Mouse (Mus musculus): ENCODE data around the gene Gabrb1. TPM values are rescaled to one million over a fixed set of nuclear protein-coding genes. Genes with fewer than 3 reads are reported as not detected.

Gene Gabrb1
- polyA plus RNA-seq, 1 experiment from 2014 or later = 32.2 TPM

DNA sequence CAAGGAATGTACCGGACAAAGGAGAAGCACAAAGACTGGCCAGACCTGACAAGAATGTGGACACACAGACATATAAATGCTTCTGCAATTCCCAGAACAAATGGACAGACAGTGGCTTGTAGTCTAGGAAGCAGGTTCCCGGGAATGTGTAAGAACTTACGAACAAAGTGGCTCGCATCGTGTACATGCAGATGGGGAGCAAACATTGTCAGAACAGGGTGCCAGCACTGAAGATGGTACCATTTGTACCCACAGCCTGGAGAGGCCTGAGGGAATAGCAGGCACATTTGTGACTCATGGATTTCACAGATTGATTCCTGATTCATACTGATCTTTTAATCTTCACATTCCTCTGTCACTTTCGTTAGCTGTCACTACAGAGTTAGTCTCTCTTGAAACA lies 103.2 kb downstream of the Gabrb1 start:
- 95% methylated on average over 6 of the region's 6 CpGs for WGBS
- no peaks in the 10 kb centered on the region for H3K27me3 ChIP-seq (ENCODE audit: control insufficient read depth, insufficient read depth, low read length)
- H3K4me3 ChIP-seq (ENCODE audit: low read depth, low read length) = no peak overlapping the region
- H3K4me2 ChIP-seq (ENCODE audit: low read depth, low read length) = no peak overlapping the region
- H3K27ac ChIP-seq (ENCODE audit: low read depth, low read length) = no peak overlapping the region
- H3K4me1 ChIP-seq (ENCODE audit: control insufficient read depth, insufficient read depth, low read length) = no peaks in the 10 kb centered on the region
- no peaks in the 10 kb centered on the region for H3K36me3 ChIP-seq (ENCODE audit: control insufficient read depth, insufficient read depth, low read length)
- no peak overlapping the region for H3K9ac ChIP-seq (replicated peaks; ENCODE audit: low read depth, low read length)
- H3K9me3 ChIP-seq (ENCODE audit: control insufficient read depth, low read length) = no peaks in the 10 kb centered on the region
- no peak for ATAC-seq (ENCODE audit: low read depth)

DNA sequence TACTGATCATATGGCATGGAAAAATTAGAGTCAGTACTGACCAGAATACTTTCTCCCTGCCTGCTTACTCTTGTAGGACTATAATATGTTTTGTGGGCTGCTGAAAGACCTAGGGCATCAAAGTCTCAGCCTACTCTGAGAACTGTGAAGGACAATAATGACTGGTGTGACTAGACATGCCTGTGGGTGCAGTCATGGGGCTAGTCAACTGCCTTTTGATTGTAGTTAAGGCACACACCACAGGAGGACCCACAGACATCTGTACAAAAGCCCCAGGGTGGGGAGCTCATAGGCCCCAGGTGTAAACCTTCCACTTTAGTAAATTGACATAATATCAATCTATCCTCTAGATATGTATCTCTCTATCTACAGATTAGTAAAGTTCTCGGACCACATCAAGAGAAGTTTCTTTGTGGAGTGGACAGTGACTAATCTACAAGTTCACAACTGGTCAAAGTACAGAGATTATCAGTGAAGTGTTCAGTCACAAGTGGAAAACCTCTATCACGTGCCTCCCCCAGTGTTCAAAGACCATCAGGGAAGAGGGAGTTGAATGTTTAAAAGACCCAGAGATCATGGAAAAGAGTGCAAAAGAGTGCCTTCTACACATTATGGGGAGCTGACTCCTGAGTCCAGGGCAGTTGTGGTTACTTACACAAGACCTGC lies 123.7 kb downstream of the Gabrb1 start:
- no peak for ATAC-seq (ENCODE audit: low read depth)
- no peaks in the 10 kb centered on the region for H3K4me1 ChIP-seq (ENCODE audit: control insufficient read depth, insufficient read depth, low read length)
- H3K9me3 ChIP-seq (ENCODE audit: control insufficient read depth, low read length) = no peaks in the 10 kb centered on the region
- no peak overlapping the region for H3K4me3 ChIP-seq (ENCODE audit: low read depth, low read length)
- H3K27me3 ChIP-seq (ENCODE audit: control insufficient read depth, insufficient read depth, low read length) = no peaks in the 10 kb centered on the region
- H3K9ac ChIP-seq (replicated peaks; ENCODE audit: low read depth, low read length) = no peak overlapping the region
- no peak overlapping the region for H3K27ac ChIP-seq (ENCODE audit: low read depth, low read length)
- WGBS = 95% methylated on average over 2 of the region's 2 CpGs
- no peaks in the 10 kb centered on the region for H3K36me3 ChIP-seq (ENCODE audit: control insufficient read depth, insufficient read depth, low read length)
- no peak overlapping the region for H3K4me2 ChIP-seq (ENCODE audit: low read depth, low read length)

DNA sequence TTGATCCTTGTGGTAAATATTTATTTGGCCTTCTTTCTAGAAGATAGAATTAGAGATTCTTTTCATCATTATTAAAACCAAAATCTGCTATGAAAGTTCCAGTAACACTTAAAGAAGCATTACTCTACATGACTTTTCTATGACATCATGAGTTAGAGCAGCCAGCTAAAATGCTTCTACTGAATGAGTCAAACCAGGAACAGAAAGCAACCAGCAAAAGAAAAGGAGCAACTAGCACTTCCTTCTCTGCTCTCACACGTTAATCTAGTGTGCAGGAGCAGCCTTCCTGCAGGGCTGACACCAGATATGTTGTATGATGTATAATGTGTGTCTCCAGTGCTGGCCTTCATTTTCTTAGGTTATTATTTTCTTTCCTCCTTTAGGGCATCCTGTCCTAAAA lies 164.9 kb downstream of the Gabrb1 start:
- Histone ChIP-seq H3K36me3 (ENCODE audit: control insufficient read depth, insufficient read depth, low read length) (no peaks in the 10 kb centered on the region), H3K4me1 (ENCODE audit: control insufficient read depth, insufficient read depth, low read length) (no peaks in the 10 kb centered on the region), H3K9me3 (ENCODE audit: control insufficient read depth, low read length) (no peaks in the 10 kb centered on the region), H3K27me3 (ENCODE audit: control insufficient read depth, insufficient read depth, low read length) (no peaks in the 10 kb centered on the region), H3K27ac (ENCODE audit: low read depth, low read length) (no peak overlapping the region), H3K4me2 (ENCODE audit: low read depth, low read length) (no peak overlapping the region), H3K4me3 (ENCODE audit: low read depth, low read length) (no peak overlapping the region), H3K9ac (replicated peaks; ENCODE audit: low read depth, low read length) (no peak overlapping the region)
- no peak for ATAC-seq (ENCODE audit: low read depth)
- WGBS = 67% methylated on average over 1 of the region's 1 CpGs

DNA sequence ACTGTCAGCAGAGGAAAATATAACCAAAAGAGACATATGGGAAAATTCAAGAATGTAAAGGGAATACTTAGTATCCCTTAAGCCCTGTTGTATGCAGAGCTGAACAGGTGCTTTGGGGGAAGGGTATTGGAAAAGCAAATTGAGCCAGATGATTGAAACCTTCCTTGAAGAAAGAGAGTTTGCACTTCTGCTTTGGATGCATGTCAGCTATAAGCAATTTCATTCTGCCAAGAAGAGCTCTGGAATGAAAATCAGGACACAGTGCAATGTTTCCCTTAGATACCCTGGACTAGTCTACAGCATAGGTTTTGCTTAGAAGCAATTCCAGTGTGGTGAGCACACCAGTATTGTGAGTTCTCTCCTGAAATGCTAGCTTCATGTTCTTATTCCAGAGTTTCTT lies 170.4 kb downstream of the Gabrb1 start:
- Histone ChIP-seq H3K4me3 (ENCODE audit: low read depth, low read length) (no peak overlapping the region), H3K4me2 (ENCODE audit: low read depth, low read length) (no peak overlapping the region), H3K36me3 (ENCODE audit: control insufficient read depth, insufficient read depth, low read length) (no peaks in the 10 kb centered on the region), H3K27me3 (ENCODE audit: control insufficient read depth, insufficient read depth, low read length) (no peaks in the 10 kb centered on the region), H3K4me1 (ENCODE audit: control insufficient read depth, insufficient read depth, low read length) (no peaks in the 10 kb centered on the region), H3K27ac (ENCODE audit: low read depth, low read length) (no peak overlapping the region), H3K9me3 (ENCODE audit: control insufficient read depth, low read length) (no peaks in the 10 kb centered on the region), H3K9ac (replicated peaks; ENCODE audit: low read depth, low read length) (no peak overlapping the region)
- no peak for ATAC-seq (ENCODE audit: low read depth)

DNA sequence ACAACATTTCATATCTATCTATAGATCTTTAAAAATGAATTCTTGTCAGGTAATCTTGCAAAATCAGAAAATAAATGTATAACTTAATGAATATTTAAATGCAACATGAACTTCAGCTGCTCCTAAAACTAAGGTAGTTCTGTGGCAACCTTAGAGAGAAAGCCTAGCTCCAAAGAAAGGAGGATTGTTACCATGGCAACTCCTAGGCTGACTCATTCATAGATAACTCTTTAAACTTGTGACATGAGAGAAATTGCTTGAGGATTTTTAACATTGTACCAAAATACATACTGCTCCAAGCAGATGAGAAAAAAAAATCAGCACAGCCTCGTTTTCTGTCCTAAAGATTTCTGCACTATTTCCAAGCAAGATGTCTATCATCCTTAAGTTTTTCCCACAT lies 171.1 kb downstream of the Gabrb1 start:
- Histone ChIP-seq H3K4me2 (ENCODE audit: low read depth, low read length) (no peak overlapping the region), H3K27me3 (ENCODE audit: control insufficient read depth, insufficient read depth, low read length) (no peaks in the 10 kb centered on the region), H3K9me3 (ENCODE audit: control insufficient read depth, low read length) (no peaks in the 10 kb centered on the region), H3K4me3 (ENCODE audit: low read depth, low read length) (no peak overlapping the region), H3K4me1 (ENCODE audit: control insufficient read depth, insufficient read depth, low read length) (no peaks in the 10 kb centered on the region), H3K36me3 (ENCODE audit: control insufficient read depth, insufficient read depth, low read length) (no peaks in the 10 kb centered on the region), H3K27ac (ENCODE audit: low read depth, low read length) (no peak overlapping the region), H3K9ac (replicated peaks; ENCODE audit: low read depth, low read length) (no peak overlapping the region)
- no peak for ATAC-seq (ENCODE audit: low read depth)
- 74% methylated on average over 1 of the region's 1 CpGs for WGBS

DNA sequence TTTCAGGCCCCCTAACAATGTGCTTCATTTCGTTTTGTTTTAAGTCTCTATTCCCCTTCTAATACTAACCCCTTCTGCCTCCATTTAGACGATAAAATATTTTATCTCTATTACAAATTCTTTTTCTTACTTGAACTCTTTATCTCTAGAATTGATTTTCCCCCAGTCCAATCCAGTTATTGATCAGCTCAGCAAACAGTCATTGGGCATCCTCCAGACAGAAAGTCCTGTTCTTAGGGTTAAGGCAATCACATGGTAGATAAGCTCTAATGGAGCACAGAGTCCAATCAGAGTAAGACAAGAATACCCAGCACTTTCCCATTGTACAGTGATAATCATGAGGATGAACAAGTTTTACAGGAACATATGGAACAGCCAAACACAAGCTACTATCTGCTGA lies 172.4 kb downstream of the Gabrb1 start:
- no peak for ATAC-seq (ENCODE audit: low read depth)
- Histone ChIP-seq H3K4me2 (ENCODE audit: low read depth, low read length) (no peak overlapping the region), H3K9me3 (ENCODE audit: control insufficient read depth, low read length) (no peaks in the 10 kb centered on the region), H3K27me3 (ENCODE audit: control insufficient read depth, insufficient read depth, low read length) (no peaks in the 10 kb centered on the region), H3K27ac (ENCODE audit: low read depth, low read length) (no peak overlapping the region), H3K36me3 (ENCODE audit: control insufficient read depth, insufficient read depth, low read length) (no peaks in the 10 kb centered on the region), H3K4me3 (ENCODE audit: low read depth, low read length) (no peak overlapping the region), H3K9ac (replicated peaks; ENCODE audit: low read depth, low read length) (no peak overlapping the region), H3K4me1 (ENCODE audit: control insufficient read depth, insufficient read depth, low read length) (no peaks in the 10 kb centered on the region)
- 90% methylated on average over 2 of the region's 2 CpGs for WGBS

DNA sequence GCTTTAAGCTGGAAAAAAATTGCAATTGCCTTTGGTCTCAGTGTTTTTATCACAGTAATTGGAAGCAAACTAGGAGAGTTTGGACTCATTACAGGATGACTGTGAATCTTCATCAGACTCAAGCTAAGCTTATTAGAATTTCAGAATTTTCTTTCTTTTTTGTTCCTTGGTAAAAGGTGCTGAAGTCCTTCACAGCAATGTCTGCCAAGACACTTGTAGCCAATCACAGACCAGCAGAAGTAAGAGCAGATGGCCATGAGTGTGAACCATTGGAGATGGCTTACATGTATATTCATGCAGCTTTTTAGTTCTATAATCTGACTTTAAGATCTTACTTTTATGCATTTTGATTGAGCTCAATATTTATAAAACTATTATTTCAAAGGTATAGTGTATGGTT lies 184.3 kb downstream of the Gabrb1 start:
- no peaks in the 10 kb centered on the region for H3K9me3 ChIP-seq (ENCODE audit: control insufficient read depth, low read length)
- no peaks in the 10 kb centered on the region for H3K36me3 ChIP-seq (ENCODE audit: control insufficient read depth, insufficient read depth, low read length)
- no peak overlapping the region for H3K4me2 ChIP-seq (ENCODE audit: low read depth, low read length)
- no peak for ATAC-seq (ENCODE audit: low read depth)
- H3K4me1 ChIP-seq (ENCODE audit: control insufficient read depth, insufficient read depth, low read length) = no peaks in the 10 kb centered on the region
- no peaks in the 10 kb centered on the region for H3K27me3 ChIP-seq (ENCODE audit: control insufficient read depth, insufficient read depth, low read length)
- H3K4me3 ChIP-seq (ENCODE audit: low read depth, low read length) = no peak overlapping the region
- H3K9ac ChIP-seq (replicated peaks; ENCODE audit: low read depth, low read length) = no peak overlapping the region
- no peak overlapping the region for H3K27ac ChIP-seq (ENCODE audit: low read depth, low read length)

DNA sequence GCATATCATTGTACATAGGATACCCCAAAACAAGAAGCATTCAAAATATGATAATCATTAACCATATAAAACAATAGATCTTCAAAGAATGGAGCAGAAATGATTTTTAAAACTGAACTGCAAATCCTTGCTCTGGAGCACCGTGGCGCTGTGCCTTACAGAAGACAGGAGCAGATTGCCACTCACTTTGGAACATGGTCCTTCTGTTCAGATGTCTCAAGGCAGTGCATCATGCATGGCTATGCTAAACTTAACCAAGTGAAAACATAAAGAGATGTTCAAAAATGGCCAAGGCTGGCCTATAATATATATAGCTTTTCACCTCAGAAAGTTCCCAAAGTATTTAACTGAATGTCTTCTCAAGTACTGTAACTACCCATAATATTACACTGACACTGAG lies 240.3 kb downstream of the Gabrb1 start:
- Histone ChIP-seq H3K4me3 (ENCODE audit: low read depth, low read length) (no peak overlapping the region), H3K4me2 (ENCODE audit: low read depth, low read length) (no peak overlapping the region), H3K27me3 (ENCODE audit: control insufficient read depth, insufficient read depth, low read length) (no peaks in the 10 kb centered on the region), H3K4me1 (ENCODE audit: control insufficient read depth, insufficient read depth, low read length) (no peaks in the 10 kb centered on the region), H3K9ac (replicated peaks; ENCODE audit: low read depth, low read length) (no peak overlapping the region), H3K36me3 (ENCODE audit: control insufficient read depth, insufficient read depth, low read length) (no peaks in the 10 kb centered on the region), H3K9me3 (ENCODE audit: control insufficient read depth, low read length) (no peaks in the 10 kb centered on the region), H3K27ac (ENCODE audit: low read depth, low read length) (no peak overlapping the region)
- WGBS = 94% methylated on average over 2 of the region's 2 CpGs
- no peak for ATAC-seq (ENCODE audit: low read depth)

DNA sequence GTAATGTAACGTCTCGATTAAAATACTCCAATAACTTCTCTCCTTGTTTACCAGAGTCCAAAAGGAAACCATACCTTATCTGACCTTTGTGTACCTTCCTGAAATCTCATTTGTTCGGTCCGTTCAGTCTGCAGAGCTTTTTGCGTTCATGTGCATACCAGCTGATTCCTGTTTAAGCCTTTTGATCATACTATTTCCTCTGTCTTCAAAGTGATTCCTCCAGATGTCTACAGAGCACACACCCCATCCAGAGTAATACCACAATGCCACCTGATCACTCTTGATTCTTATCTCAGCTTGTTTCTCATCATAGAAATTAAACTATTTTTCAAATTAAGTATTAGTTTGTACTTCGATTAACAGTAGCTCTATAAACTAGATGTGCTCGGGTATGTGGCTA lies 245.5 kb downstream of the Gabrb1 start:
- H3K4me1 ChIP-seq (ENCODE audit: control insufficient read depth, insufficient read depth, low read length) = no peaks in the 10 kb centered on the region
- WGBS = 91% methylated on average over 7 of the region's 7 CpGs
- H3K9ac ChIP-seq (replicated peaks; ENCODE audit: low read depth, low read length) = no peak overlapping the region
- no peaks in the 10 kb centered on the region for H3K36me3 ChIP-seq (ENCODE audit: control insufficient read depth, insufficient read depth, low read length)
- H3K27me3 ChIP-seq (ENCODE audit: control insufficient read depth, insufficient read depth, low read length) = no peaks in the 10 kb centered on the region
- no peak overlapping the region for H3K4me2 ChIP-seq (ENCODE audit: low read depth, low read length)
- H3K4me3 ChIP-seq (ENCODE audit: low read depth, low read length) = no peak overlapping the region
- no peaks in the 10 kb centered on the region for H3K9me3 ChIP-seq (ENCODE audit: control insufficient read depth, low read length)
- H3K27ac ChIP-seq (ENCODE audit: low read depth, low read length) = no peak overlapping the region
- no peak for ATAC-seq (ENCODE audit: low read depth)

DNA sequence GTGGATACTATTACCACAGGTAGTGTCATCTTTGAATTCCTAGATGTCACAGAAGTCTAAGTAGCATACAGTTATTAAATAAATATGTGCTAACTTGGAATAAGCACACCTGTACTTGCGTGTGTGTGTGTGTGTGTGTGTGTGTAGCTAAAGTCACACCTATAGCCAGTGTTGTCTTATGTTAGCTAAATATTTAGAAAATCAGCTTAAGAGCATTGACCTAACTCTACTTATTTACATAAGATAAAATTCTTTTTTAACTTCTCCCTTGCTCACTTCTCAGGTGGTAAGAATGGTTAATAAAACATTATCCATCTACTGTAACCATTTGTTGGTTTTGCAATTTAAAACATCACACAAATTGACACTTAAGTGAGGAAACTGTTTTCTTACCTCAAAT lies 256.1 kb downstream of the Gabrb1 start:
- Histone ChIP-seq H3K4me2 (ENCODE audit: low read depth, low read length) (no peak overlapping the region), H3K4me3 (ENCODE audit: low read depth, low read length) (no peak overlapping the region)

More for the DNA sequence above, 256.1 kb downstream of the Gabrb1 start:
- H3K27ac ChIP-seq (ENCODE audit: low read depth, low read length) = no peak overlapping the region
- H3K9ac ChIP-seq (replicated peaks; ENCODE audit: low read depth, low read length) = no peak overlapping the region
- H3K36me3 ChIP-seq (ENCODE audit: control insufficient read depth, insufficient read depth, low read length) = no peaks in the 10 kb centered on the region
- H3K27me3 ChIP-seq (ENCODE audit: control insufficient read depth, insufficient read depth, low read length) = no peaks in the 10 kb centered on the region
- ATAC-seq (ENCODE audit: low read depth) = no peak
- WGBS = 79% methylated on average over 1 of the region's 1 CpGs
- no peaks in the 10 kb centered on the region for H3K9me3 ChIP-seq (ENCODE audit: control insufficient read depth, low read length)
- no peaks in the 10 kb centered on the region for H3K4me1 ChIP-seq (ENCODE audit: control insufficient read depth, insufficient read depth, low read length)

Data from neural tube, embryonic 14.5 days (tissue).